ENCODE assay signal across 16 mouse cellular contexts in the genomic region with DNA sequence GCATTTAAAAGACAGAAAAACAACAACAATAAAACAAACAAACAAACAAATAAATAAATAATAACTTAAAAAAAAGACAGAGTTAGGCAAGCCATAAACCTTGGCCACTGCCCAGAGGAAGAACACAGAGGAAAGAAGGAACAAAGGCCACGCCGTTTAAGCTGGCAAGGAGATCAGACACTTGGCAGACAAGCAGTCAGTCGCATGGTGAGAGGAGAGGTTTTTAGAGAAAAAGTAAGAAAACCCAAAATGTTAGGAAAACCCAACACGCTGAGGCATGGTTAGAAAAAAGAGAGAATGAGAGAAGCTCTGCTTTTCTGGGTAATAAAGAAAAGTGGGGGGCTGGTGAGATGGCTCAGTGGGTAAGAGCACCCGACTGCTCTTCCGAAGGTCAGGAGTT.
A peak's percentile ranks its signal among the peaks of the same experiment; 100 is the strongest.
DNase-seq lines count a peak whose midpoint lies in the region; ATAC-seq lines count a peak whose summit lies in the region.
"Had no signal": no experiment of that assay in that cellular context is flagged by ENCODE, and none has a peak within 500 bp of the region (broad histone marks: within the 10 kb centered on the region; RNA-seq: fewer than 3 reads in every experiment).

No protein-coding gene starts in this region.

- no peak for ATAC-seq in kidney, embryonic 16.5 days (ENCODE audit: low FRiP score, low TSS enrichment)
- ATAC-seq: Patski had no signal

- no peaks in the 10 kb centered on the region for H3K9me3 ChIP-seq in kidney, embryonic 16.5 days (ENCODE audit: low read length)
- H3K9me3 ChIP-seq: heart, embryonic 13.5 days; hindbrain, embryonic 12.5 days; liver, embryonic 13.5 days had no signal

- no peak overlapping the region for H3K27ac ChIP-seq in kidney, embryonic 16.5 days (ENCODE audit: low read length)
- H3K27ac ChIP-seq: heart, embryonic 13.5 days; hindbrain, embryonic 12.5 days; kidney, postnatal 0 days; liver, embryonic 13.5 days had no signal

- H3K27me3 ChIP-seq in kidney, embryonic 16.5 days (ENCODE audit: insufficient read depth, low read length) = peaks cover 4% of the 10 kb centered on the region
- H3K27me3 ChIP-seq: heart, embryonic 13.5 days; hindbrain, embryonic 12.5 days; liver, embryonic 13.5 days had no signal

- H3K4me2 ChIP-seq in kidney, embryonic 16.5 days (replicated peaks; ENCODE audit: low read depth, low read length) = no peak overlapping the region
- H3K4me2 ChIP-seq: heart, embryonic 13.5 days; hindbrain, embryonic 12.5 days; liver, embryonic 13.5 days had no signal

- no peaks in the 10 kb centered on the region for H3K36me3 ChIP-seq in kidney, embryonic 16.5 days (ENCODE audit: insufficient read depth, low read length)
- H3K36me3 ChIP-seq: heart, embryonic 13.5 days; hindbrain, embryonic 12.5 days; liver, embryonic 13.5 days had no signal

- no peak overlapping the region for H3K4me3 ChIP-seq in kidney, embryonic 16.5 days (ENCODE audit: low read length)
- H3K4me3 ChIP-seq: heart, embryonic 13.5 days; hindbrain, embryonic 12.5 days; liver, embryonic 13.5 days had no signal

- H3K9ac ChIP-seq in kidney, embryonic 16.5 days (replicated peaks; ENCODE audit: low read length) = no peak overlapping the region
- H3K9ac ChIP-seq: heart, embryonic 13.5 days; hindbrain, embryonic 12.5 days; liver, embryonic 13.5 days had no signal

- WGBS in kidney, embryonic 16.5 days = 72% methylated on average over 6 of the region's 6 CpGs

- peak; percentile 66 to 76 for DNase-seq in adrenal gland, adult (ENCODE audit: inconsistent age in 2 of 2, low spot score in 1 of 2)
- no peak for DNase-seq in adrenal gland, adult 18-20 months (ENCODE audit: low spot score in 2 of 2)
- peak; percentile 21 for DNase-seq in kidney, adult 18-20 months
- DNase-seq in lung, postnatal 36 days = peak; percentile 8
- DNase-seq in lung, postnatal 25 days (ENCODE audit: low spot score) = no peak
- peak; percentile 28 for DNase-seq in kidney, postnatal 14 days
- no peak for DNase-seq in frontal cortex, adult 2 months (ENCODE audit: extremely low spot score in 1 of 2, low spot score in 1 of 2)
- DNase-seq: cerebellum, adult 9-11 months; liver, embryonic 13.5 days; right cerebral cortex, adult 18-20 months; thymus, adult 2 months had no signal

- H3K4me1 ChIP-seq in kidney, embryonic 16.5 days (ENCODE audit: insufficient read depth, low read length) = peaks cover 20% of the 10 kb centered on the region
- H3K4me1 ChIP-seq: liver, embryonic 13.5 days had no signal

Comparison
In these comparisons a context has a peak if more than half of its experiments do, and no peak if none do; other contexts are left out.
1. DNase-seq: peak in adrenal gland, adult (2 of 2), kidney, adult 18-20 months (single experiment), lung, postnatal 36 days (single experiment) and kidney, postnatal 14 days (single experiment); none in adrenal gland, adult 18-20 months (0 of 2), lung, postnatal 25 days (single experiment) and frontal cortex, adult 2 months (0 of 2).